Mouse (Mus musculus): ENCODE measurements around the gene Cela1.

The Cela1 gene

GRCm38 (mm10) chr15:100670833-100671232 is 16.9 kb downstream of the Cela1 start:
- DNase-seq (ENCODE audit: low read depth): no peak

GRCm38 (mm10) chr15:100670004-100670403 is 17.7 kb downstream of the Cela1 start:
- DNase-seq (ENCODE audit: low read depth): no peak

GRCm38 (mm10) chr15:100669337-100669736 is 18.4 kb downstream of the Cela1 start, which contains the start of gene Bin2:
Bin2 (minus strand) TSS chr15:100669553.
- DNase-seq (ENCODE audit: low read depth): no peak

- no peak for DNase-seq (ENCODE audit: low read depth)
Measured at GRCm38 (mm10) chr15:100667871-100668545, 19.7 kb downstream of the Cela1 start.

- no peak for DNase-seq (ENCODE audit: low read depth)
Measured at GRCm38 (mm10) chr15:100667420-100667819, 20.3 kb downstream of the Cela1 start.

- no peak for DNase-seq (ENCODE audit: low read depth)
Measured at GRCm38 (mm10) chr15:100666851-100667250, 20.9 kb downstream of the Cela1 start.

- no peak for DNase-seq (ENCODE audit: low read depth)
Measured at GRCm38 (mm10) chr15:100666219-100666696, 21.5 kb downstream of the Cela1 start.

- DNase-seq (ENCODE audit: low read depth): no peak
Measured at GRCm38 (mm10) chr15:100665411-100666218, 22.1 kb downstream of the Cela1 start.

GRCm38 (mm10) chr15:100664813-100665274 is 22.9 kb downstream of the Cela1 start:
- DNase-seq (ENCODE audit: low read depth): no peak

- DNase-seq (ENCODE audit: low read depth): no peak
Measured at GRCm38 (mm10) chr15:100660805-100661204, 26.9 kb downstream of the Cela1 start.

- no peak for DNase-seq (ENCODE audit: low read depth)
Measured at GRCm38 (mm10) chr15:100660306-100660705, 27.4 kb downstream of the Cela1 start.

- DNase-seq (ENCODE audit: low read depth): no peak
Measured at GRCm38 (mm10) chr15:100655201-100655600, 32.5 kb downstream of the Cela1 start.

- DNase-seq (ENCODE audit: low read depth): no peak
Measured at GRCm38 (mm10) chr15:100654271-100654670, 33.5 kb downstream of the Cela1 start.

GRCm38 (mm10) chr15:100651610-100652009 is 36.1 kb downstream of the Cela1 start:
- no peak for DNase-seq (ENCODE audit: low read depth)

GRCm38 (mm10) chr15:100650111-100650510 is 37.6 kb downstream of the Cela1 start:
- no peak for DNase-seq (ENCODE audit: low read depth)

GRCm38 (mm10) chr15:100646161-100646560 is 41.6 kb downstream of the Cela1 start:
- no peak for DNase-seq (ENCODE audit: low read depth)

GRCm38 (mm10) chr15:100642451-100642850 is 45.3 kb downstream of the Cela1 start:
- DNase-seq (ENCODE audit: low read depth): no peak

GRCm38 (mm10) chr15:100641226-100641810 is 46.4 kb downstream of the Cela1 start:
- peak; percentile 17 for DNase-seq (ENCODE audit: low read depth)

- DNase-seq (ENCODE audit: low read depth): no peak
Measured at GRCm38 (mm10) chr15:100639972-100640750, 47.6 kb downstream of the Cela1 start.

- DNase-seq (ENCODE audit: low read depth): no peak
Measured at GRCm38 (mm10) chr15:100637661-100638060, 50.1 kb downstream of the Cela1 start.

- no peak for DNase-seq (ENCODE audit: low read depth)
Measured at GRCm38 (mm10) chr15:100636700-100637501, 50.8 kb downstream of the Cela1 start, which contains the start of gene Smagp. Smagp (minus strand) TSS chr15:100636940.
